Mouse (Mus musculus): ENCODE measurements at regions not wholly inside any gene's neighbourhood (a gene's known extent, or its start where the extent isn't known, plus 50 kb on each side); places are given as distances from the start of the nearest gene placed in this dataset.

DNA sequence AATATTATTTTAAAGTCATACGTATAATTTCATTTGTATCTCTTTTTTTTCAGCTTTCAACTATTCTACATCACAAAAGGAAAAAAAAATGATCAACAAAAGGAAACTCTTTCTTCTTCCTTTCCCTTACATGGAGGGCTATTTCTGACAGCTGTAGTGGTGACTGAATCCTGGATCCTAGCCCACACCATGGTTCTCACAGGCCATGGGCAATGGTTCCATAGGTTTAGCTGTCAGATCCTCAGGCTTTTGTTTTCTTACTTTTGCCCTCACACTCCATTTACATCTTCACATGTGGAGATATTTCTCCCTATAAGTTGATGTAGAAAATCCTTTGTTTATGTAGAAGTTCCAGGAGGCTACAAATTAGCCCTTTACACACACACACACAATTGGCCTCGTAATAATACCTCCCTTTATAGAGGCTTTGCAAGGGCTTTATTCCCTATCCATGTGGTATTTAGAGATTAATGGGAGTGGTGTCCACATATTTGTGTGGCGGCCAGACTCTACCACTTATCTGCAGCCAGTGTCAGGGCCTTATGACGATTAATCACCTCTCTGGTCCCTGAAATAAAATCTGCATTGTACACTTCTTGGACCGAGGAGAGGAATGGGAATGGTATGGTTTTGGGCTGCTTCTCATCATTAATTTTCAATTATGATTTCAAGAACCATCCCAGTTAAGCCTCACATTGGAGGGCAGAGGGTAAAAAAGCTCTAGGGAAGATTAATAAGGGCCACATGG lies 1057.0 kb downstream of the Flrt2 start:
- TF ChIP-seq CHD2 (IDR thresholded peaks at IDR 0.05; ENCODE audit: low read depth, low read length) (no peak), MAFK (IDR thresholded peaks at IDR 0.05; ENCODE audit: insufficient read depth, low read depth, low read length) (no peak), HCFC1 (IDR thresholded peaks at IDR 0.05; ENCODE audit: borderline replicate concordance, insufficient read depth, low read length) (no peak), ZC3H11A (IDR thresholded peaks at IDR 0.05; ENCODE audit: borderline replicate concordance, low read depth, low read length) (no peak), ZNF384 (IDR thresholded peaks at IDR 0.05; ENCODE audit: low read depth, low read length) (no peak)
- in situ Hi-C loops (cut with MboI; ENCODE audit: low sequenced_read_pairs in 2 of 2, unreplicated experiment in 2 of 2), result no loop called here
- no peaks in the 10 kb centered on the region for H3K36me3 ChIP-seq (ENCODE audit: control insufficient read depth, insufficient read depth, low read length, poor library complexity, severe bottlenecking)
- no peak overlapping the region for H3K27ac ChIP-seq (ENCODE audit: insufficient read depth, low read depth, low read length, poor library complexity, severe bottlenecking)
- no peak overlapping the region for H3K4me3 ChIP-seq (ENCODE audit: insufficient read depth in 1 of 2, low read depth in 1 of 2, low read length in 2 of 2, poor library complexity in 1 of 2, severe bottlenecking in 1 of 2)
- H3K9ac ChIP-seq (ENCODE audit: insufficient read depth, low read depth, low read length, poor library complexity, severe bottlenecking), result no peak overlapping the region
- H3K4me1 ChIP-seq (ENCODE audit: control insufficient read depth in 2 of 2, insufficient read depth in 2 of 2, low read length in 2 of 2, poor library complexity in 1 of 2), result no peaks in the 10 kb centered on the region
- no peaks in the 10 kb centered on the region for H3K9me3 ChIP-seq (ENCODE audit: control insufficient read depth, insufficient read depth, low read depth, low read length)
- DNase-seq (ENCODE audit: low read depth, low spot score), result no peak

DNA sequence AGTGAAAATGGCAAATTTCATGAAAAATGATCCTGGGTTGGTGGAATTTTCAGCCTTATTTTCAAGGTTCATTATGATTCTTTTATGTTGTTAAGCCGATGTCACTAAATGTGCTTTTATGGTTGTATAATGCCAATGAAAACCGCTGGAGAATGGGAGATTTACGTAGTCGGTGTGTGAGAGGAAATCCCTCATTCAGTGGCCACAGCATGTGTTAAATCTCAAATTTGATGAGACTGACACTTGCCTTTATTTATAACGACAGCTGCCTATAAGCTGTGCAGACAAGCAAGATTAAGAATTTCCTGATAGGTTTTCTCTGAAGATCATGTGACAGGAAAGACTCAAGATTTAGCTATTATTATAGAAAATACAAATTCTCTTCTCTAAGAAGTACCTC lies 1062.7 kb downstream of the Flrt2 start:
- no peak for TF ChIP-seq ZC3H11A (IDR thresholded peaks at IDR 0.05; ENCODE audit: borderline replicate concordance, low read depth, low read length)
- TF ChIP-seq MAFK (IDR thresholded peaks at IDR 0.05; ENCODE audit: insufficient read depth, low read depth, low read length), result no peak
- no peak for TF ChIP-seq HCFC1 (IDR thresholded peaks at IDR 0.05; ENCODE audit: borderline replicate concordance, insufficient read depth, low read length)
- TF ChIP-seq ZNF384 (IDR thresholded peaks at IDR 0.05; ENCODE audit: low read depth, low read length), result no peak
- no peak for TF ChIP-seq CHD2 (IDR thresholded peaks at IDR 0.05; ENCODE audit: low read depth, low read length)
- Histone ChIP-seq H3K4me3 (ENCODE audit: insufficient read depth in 1 of 2, low read depth in 1 of 2, low read length in 2 of 2, poor library complexity in 1 of 2, severe bottlenecking in 1 of 2) (no peak overlapping the region), H3K9me3 (ENCODE audit: control insufficient read depth, insufficient read depth, low read depth, low read length) (no peaks in the 10 kb centered on the region), H3K27ac (ENCODE audit: insufficient read depth, low read depth, low read length, poor library complexity, severe bottlenecking) (no peak overlapping the region), H3K36me3 (ENCODE audit: control insufficient read depth, insufficient read depth, low read length, poor library complexity, severe bottlenecking) (no peaks in the 10 kb centered on the region), H3K4me1 (ENCODE audit: control insufficient read depth in 2 of 2, insufficient read depth in 2 of 2, low read length in 2 of 2, poor library complexity in 1 of 2) (no peaks in the 10 kb centered on the region), H3K9ac (ENCODE audit: insufficient read depth, low read depth, low read length, poor library complexity, severe bottlenecking) (no peak overlapping the region)
- DNase-seq (ENCODE audit: low read depth, low spot score), result no peak
- in situ Hi-C loops (cut with MboI; ENCODE audit: low sequenced_read_pairs in 2 of 2, unreplicated experiment in 2 of 2), result no loop called here

DNA sequence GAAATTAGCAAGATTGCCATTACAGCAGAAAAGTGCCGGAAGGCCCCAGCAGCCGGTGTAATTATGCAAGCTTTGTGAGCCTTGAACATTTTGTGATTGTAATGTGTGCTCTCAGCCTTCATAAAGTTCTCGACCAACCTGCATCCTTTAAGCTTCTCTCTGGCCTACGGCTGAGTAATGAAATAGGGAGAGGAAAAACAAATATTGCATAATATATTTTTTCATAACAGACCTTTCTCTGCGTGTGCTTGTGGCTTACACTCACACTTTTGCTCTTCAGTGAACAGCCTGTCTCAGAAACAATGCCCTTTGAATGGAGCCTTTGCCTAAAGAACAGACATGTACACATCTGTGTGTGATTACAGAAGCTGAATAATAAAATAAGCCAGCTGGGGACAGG lies 1071.1 kb downstream of the Flrt2 start:
- Histone ChIP-seq H3K9ac (ENCODE audit: insufficient read depth, low read depth, low read length, poor library complexity, severe bottlenecking) (no peak overlapping the region), H3K4me1 (ENCODE audit: control insufficient read depth in 2 of 2, insufficient read depth in 2 of 2, low read length in 2 of 2, poor library complexity in 1 of 2) (no peaks in the 10 kb centered on the region), H3K27ac (ENCODE audit: insufficient read depth, low read depth, low read length, poor library complexity, severe bottlenecking) (no peak overlapping the region), H3K9me3 (ENCODE audit: control insufficient read depth, insufficient read depth, low read depth, low read length) (no peaks in the 10 kb centered on the region), H3K4me3 (ENCODE audit: insufficient read depth in 1 of 2, low read depth in 1 of 2, low read length in 2 of 2, poor library complexity in 1 of 2, severe bottlenecking in 1 of 2) (no peak overlapping the region), H3K36me3 (ENCODE audit: control insufficient read depth, insufficient read depth, low read length, poor library complexity, severe bottlenecking) (no peaks in the 10 kb centered on the region)
- no peak for TF ChIP-seq HCFC1 (IDR thresholded peaks at IDR 0.05; ENCODE audit: borderline replicate concordance, insufficient read depth, low read length)
- no peak for TF ChIP-seq CHD2 (IDR thresholded peaks at IDR 0.05; ENCODE audit: low read depth, low read length)
- TF ChIP-seq ZC3H11A (IDR thresholded peaks at IDR 0.05; ENCODE audit: borderline replicate concordance, low read depth, low read length), result no peak
- TF ChIP-seq ZNF384 (IDR thresholded peaks at IDR 0.05; ENCODE audit: low read depth, low read length), result no peak
- TF ChIP-seq MAFK (IDR thresholded peaks at IDR 0.05; ENCODE audit: insufficient read depth, low read depth, low read length), result no peak
- no peak for DNase-seq (ENCODE audit: low read depth, low spot score)
- in situ Hi-C loops (cut with MboI; ENCODE audit: low sequenced_read_pairs in 2 of 2, unreplicated experiment in 2 of 2), result no loop called here

DNA sequence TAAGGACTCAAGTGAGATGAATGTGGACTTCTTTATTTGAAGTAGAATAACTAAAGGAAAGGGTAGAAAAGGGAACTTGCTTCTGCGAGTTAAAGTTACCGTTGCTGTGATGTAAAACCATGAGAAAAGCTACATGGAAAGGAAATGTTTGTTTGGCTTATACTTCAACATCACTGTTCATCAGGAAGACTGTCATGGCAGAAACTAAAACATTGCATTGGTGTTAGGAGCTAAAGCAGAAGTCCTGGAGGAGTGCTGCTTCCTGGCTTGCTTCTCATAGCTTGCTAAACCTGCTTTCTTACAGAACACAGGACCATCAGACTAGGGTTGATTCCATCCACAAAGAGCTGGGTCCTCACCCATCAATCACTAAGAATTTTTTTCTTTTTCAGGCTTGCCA lies 1071.6 kb downstream of the Flrt2 start:
- Histone ChIP-seq H3K4me1 (ENCODE audit: control insufficient read depth in 2 of 2, insufficient read depth in 2 of 2, low read length in 2 of 2, poor library complexity in 1 of 2) (no peaks in the 10 kb centered on the region), H3K9ac (ENCODE audit: insufficient read depth, low read depth, low read length, poor library complexity, severe bottlenecking) (no peak overlapping the region), H3K27ac (ENCODE audit: insufficient read depth, low read depth, low read length, poor library complexity, severe bottlenecking) (no peak overlapping the region), H3K36me3 (ENCODE audit: control insufficient read depth, insufficient read depth, low read length, poor library complexity, severe bottlenecking) (no peaks in the 10 kb centered on the region), H3K9me3 (ENCODE audit: control insufficient read depth, insufficient read depth, low read depth, low read length) (no peaks in the 10 kb centered on the region), H3K4me3 (ENCODE audit: insufficient read depth in 1 of 2, low read depth in 1 of 2, low read length in 2 of 2, poor library complexity in 1 of 2, severe bottlenecking in 1 of 2) (no peak overlapping the region)
- TF ChIP-seq HCFC1 (IDR thresholded peaks at IDR 0.05; ENCODE audit: borderline replicate concordance, insufficient read depth, low read length) (no peak), MAFK (IDR thresholded peaks at IDR 0.05; ENCODE audit: insufficient read depth, low read depth, low read length) (no peak), ZNF384 (IDR thresholded peaks at IDR 0.05; ENCODE audit: low read depth, low read length) (no peak), CHD2 (IDR thresholded peaks at IDR 0.05; ENCODE audit: low read depth, low read length) (no peak), ZC3H11A (IDR thresholded peaks at IDR 0.05; ENCODE audit: borderline replicate concordance, low read depth, low read length) (no peak)
- in situ Hi-C loops (cut with MboI; ENCODE audit: low sequenced_read_pairs in 2 of 2, unreplicated experiment in 2 of 2), result no loop called here
- no peak for DNase-seq (ENCODE audit: low read depth, low spot score)
